Mouse (Mus musculus) kidney, adult 2 months (tissue): ENCODE measurements at regions not wholly inside any gene's neighbourhood (a gene's known extent, or its start where the extent isn't known, plus 50 kb on each side); places are given as distances from the start of the nearest gene placed in this dataset.

Experiments used
- CTCF ChIP-seq: fragments of 200-500 bp; conservative IDR thresholded peaks from 2 replicates; pipeline ENCODE4 v1.5.1; 2011; ENCODE audit warnings: low read depth, mild to moderate bottlenecking, control low read depth, low read length, moderate library complexity, mixed read lengths; ENCODE audit not compliant: insufficient read depth, insufficient read length
- POLR2A ChIP-seq: fragments of 200-500 bp; IDR thresholded peaks from one replicate; pipeline ENCODE4 v1.6.1; 2011; ENCODE audit warnings: low read depth, low read length, control low read depth

DNA sequence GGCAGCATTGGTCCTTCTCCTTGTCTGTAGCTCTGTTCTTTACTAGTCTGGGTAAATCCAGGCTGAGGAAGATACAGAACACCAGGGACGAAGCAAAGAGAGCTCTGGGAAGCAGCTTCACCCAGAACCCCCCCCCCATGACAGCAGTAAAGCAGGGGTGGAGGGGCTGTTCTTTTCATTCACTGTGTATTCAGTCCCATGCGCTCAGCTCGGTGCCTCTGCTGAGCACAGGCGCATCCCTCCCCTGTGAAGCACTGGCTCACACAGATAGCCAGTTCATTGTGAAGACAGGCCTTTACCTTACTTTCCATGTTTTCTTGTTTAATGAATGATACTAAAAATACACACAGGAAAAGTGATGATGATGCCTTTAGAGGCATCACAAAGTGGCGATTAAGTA lies 338.8 kb upstream of the Igfbp7 start:
- TF ChIP-seq CTCF (no peak), POLR2A (no peak)
